Mouse (Mus musculus) brain, embryonic 14.5 days (tissue): ENCODE results near the gene Calu.

ENCODE experiments used
- CTCF ChIP-seq: fragments of 200-500 bp; IDR thresholded peaks from 2 replicates; pipeline ENCODE4 v1.5.1; 2012; ENCODE audit warnings: inconsistent platforms, mild to moderate bottlenecking, moderate library complexity, borderline replicate concordance; ENCODE audit not compliant: insufficient read depth, insufficient read length; ENCODE audit errors: extremely low read depth
- POLR2A ChIP-seq: fragments of 200-500 bp; IDR thresholded peaks from 2 replicates; pipeline ENCODE4 v1.6.1; 2012; ENCODE audit warnings: mild to moderate bottlenecking, inconsistent platforms, borderline replicate concordance; ENCODE audit not compliant: poor library complexity, insufficient read depth, insufficient read length, severe bottlenecking; ENCODE audit errors: extremely low read depth

- TF ChIP-seq CTCF: no peak
- no peak for TF ChIP-seq POLR2A
Observed at GRCm38 (mm10) chr6:29305462-29305861, 42.4 kb upstream of the Calu start.
